8 mouse cellular contexts compared by ENCODE assay signal in genomic region chr8:92361546-92362351, GRCm38 (mm10). TPM values are rescaled to one million over a fixed set of nuclear protein-coding genes. Genes with fewer than 3 reads are reported as not detected.
A peak's percentile ranks its signal among the peaks of the same experiment; 100 is the strongest.
DNase-seq lines count a peak whose midpoint lies in the region; ATAC-seq and TF ChIP-seq lines count a peak whose summit lies in the region.

No protein-coding gene starts in this region.

- ATAC-seq in liver, postnatal 0 days: no peak
- no peak for ATAC-seq in heart, embryonic 15.5 days (replicated peaks; ENCODE audit: insufficient number of reproducible peaks, insufficient read depth, low FRiP score, low read depth)
- peak; percentile 51 for ATAC-seq in midbrain, embryonic 14.5 days (ENCODE audit: low FRiP score, low TSS enrichment)
- ATAC-seq in erythroblast, adult 5-6 weeks (replicated peaks; ENCODE audit: low FRiP score, poor library complexity, severe bottlenecking): no peak

- DNase-seq in liver: peak; percentile 28
- DNase-seq in liver, postnatal 0 days: no peak
- peak; percentile 94 for DNase-seq in embryo, embryonic 10.5 days (ENCODE audit: low spot score)
- peak; percentile 28 to 33 for DNase-seq in left cerebral cortex, postnatal 36 days (ENCODE audit: low spot score in 2 of 2)
- DNase-seq in midbrain, embryonic 14.5 days: peak; percentile 90
- DNase-seq in c-Kit-positive CD71-positive TER-119-positive erythroid progenitor cells, embryonic 14.5 days (ENCODE audit: low spot score): no peak

- H3K4me1 ChIP-seq in liver, postnatal 0 days (ENCODE audit: insufficient read depth): peaks cover 16% of the 10 kb centered on the region
- peaks cover 49% of the 10 kb centered on the region for H3K4me1 ChIP-seq in heart, embryonic 15.5 days (replicated peaks)
- peaks cover 25% of the 10 kb centered on the region for H3K4me1 ChIP-seq in midbrain, embryonic 14.5 days (ENCODE audit: control insufficient read depth, insufficient read depth, low read length)

- no peak overlapping the region for H3K9ac ChIP-seq in liver, postnatal 0 days (replicated peaks)
- peak overlapping the region; percentile 24; the same call in 1 of the 2 replicates for H3K9ac ChIP-seq in heart, embryonic 15.5 days
- peak overlapping the region; percentile 68 for H3K9ac ChIP-seq in midbrain, embryonic 14.5 days (replicated peaks; ENCODE audit: low read length)

- H3K4me3 ChIP-seq in liver, postnatal 0 days (ENCODE audit: low read depth, low read length): no peak overlapping the region
- peak overlapping the region; percentile 24 for H3K4me3 ChIP-seq in heart, embryonic 15.5 days
- H3K4me3 ChIP-seq in midbrain, embryonic 14.5 days (replicated peaks; ENCODE audit: low read depth, low read length): peak overlapping the region; percentile 45

- WGBS in liver, postnatal 0 days (ENCODE audit: insufficient replicate concordance): 4% methylated on average over 25 of the region's 25 CpGs
- 20% methylated on average over 25 of the region's 25 CpGs for WGBS in heart, embryonic 15.5 days
- WGBS in midbrain, embryonic 14.5 days: under 1% methylated on average over 25 of the region's 25 CpGs

- no peaks in the 10 kb centered on the region for H3K36me3 ChIP-seq in liver, postnatal 0 days (replicated peaks; ENCODE audit: insufficient read depth, low read length)
- no peaks in the 10 kb centered on the region for H3K36me3 ChIP-seq in heart, embryonic 15.5 days
- H3K36me3 ChIP-seq in midbrain, embryonic 14.5 days (ENCODE audit: control insufficient read depth, insufficient read depth, low read length): peaks cover 12% of the 10 kb centered on the region; the same call in 1 of the 2 replicates

- TF ChIP-seq CTCF in liver, postnatal 0 days (IDR thresholded peaks at IDR 0.05; ENCODE audit: low read depth): no peak; the same call in 1 of the 2 replicates

- no peak overlapping the region for H3K27ac ChIP-seq in liver, postnatal 0 days (ENCODE audit: low read depth)
- H3K27ac ChIP-seq in heart, embryonic 15.5 days: peak overlapping the region; percentile 1; the same call in 1 of the 2 replicates
- H3K27ac ChIP-seq in midbrain, embryonic 14.5 days (replicated peaks; ENCODE audit: low read depth, low read length): peak overlapping the region; percentile 85

- H3K9me3 ChIP-seq in liver, postnatal 0 days (ENCODE audit: low read length): no peaks in the 10 kb centered on the region
- no peaks in the 10 kb centered on the region for H3K9me3 ChIP-seq in heart, embryonic 15.5 days (replicated peaks)
- no peaks in the 10 kb centered on the region for H3K9me3 ChIP-seq in midbrain, embryonic 14.5 days (ENCODE audit: control insufficient read depth, low read length)

- intact Hi-C loops in left cerebral cortex, postnatal 36 days (cut with DNase I): loop anchor here (5.0 kb wide), 2 partner anchors 311 to 361 kb away; partner anchors contain the start of gene Irx6

- no peak overlapping the region for H3K4me2 ChIP-seq in liver, postnatal 0 days (ENCODE audit: low read depth, low read length)
- peak overlapping the region; percentile 50 for H3K4me2 ChIP-seq in heart, embryonic 15.5 days
- H3K4me2 ChIP-seq in midbrain, embryonic 14.5 days (ENCODE audit: low read length): peak overlapping the region; percentile 70

- peaks cover 96% of the 10 kb centered on the region for H3K27me3 ChIP-seq in liver, postnatal 0 days (ENCODE audit: insufficient read depth, low read length)
- peaks cover 85% of the 10 kb centered on the region for H3K27me3 ChIP-seq in heart, embryonic 15.5 days
- H3K27me3 ChIP-seq in midbrain, embryonic 14.5 days (ENCODE audit: control insufficient read depth, insufficient read depth, low read length): peaks cover 10% of the 10 kb centered on the region

- TF ChIP-seq EP300 in liver, postnatal 0 days (IDR thresholded peaks at IDR 0.05; ENCODE audit: low read depth): no peak

RNA-seq across cellular contexts. Expression of gene Irx5, which starts 4.3 kb away (rescaled TPM):
- not detected in 2 replicates for polyA plus RNA-seq in liver, postnatal 0 days (2015; fragmentation: Nextera tagmentation; extraction: Ambion mirVana)
- polyA plus RNA-seq in heart, embryonic 15.5 days (2015; fragmentation: Nextera tagmentation; extraction: Ambion mirVana): 7.7 and 8.6 TPM in 2 replicates
- total RNA-seq in left cerebral cortex, postnatal 36 days (2021): under 1 TPM in 1 of 2 experiments, not detected in 1; 0.12 TPM
- 30.7 and 32.2 TPM in 2 replicates for polyA plus RNA-seq in midbrain, embryonic 14.5 days (2014; fragmentation: Nextera tagmentation; extraction: Ambion mirVana)
- not detected in 2 replicates for total RNA-seq in erythroblast, adult 5-6 weeks (2015; ENCODE audit: low replicate concordance)
- total RNA-seq in erythroblast, adult 5-6 weeks (2017; ENCODE audit: low replicate concordance): not detected in 2 replicates

Comparison
In these comparisons a context has a peak if more than half of its experiments do, and no peak if none do; other contexts are left out.
1. DNase-seq: peak in liver (single experiment), embryo, embryonic 10.5 days (single experiment), left cerebral cortex, postnatal 36 days (2 of 2) and midbrain, embryonic 14.5 days (single experiment); none in liver, postnatal 0 days (single experiment) and c-Kit-positive CD71-positive TER-119-positive erythroid progenitor cells, embryonic 14.5 days (single experiment).